Mouse (Mus musculus) ovary, adult 18-20 months (tissue): ENCODE measurements around the gene Ms4a18.

Experiments used
- DNase-seq: peaks from one replicate; pipeline ENCODE4 v3.0.0; 2022; ENCODE audit warnings: low spot score, mixed read lengths

Ms4a18 gene

GRCm38 (mm10) chr19:10983146-10983545 is 34.7 kb downstream of the Ms4a18 start:
- DNase-seq: no peak

DNA sequence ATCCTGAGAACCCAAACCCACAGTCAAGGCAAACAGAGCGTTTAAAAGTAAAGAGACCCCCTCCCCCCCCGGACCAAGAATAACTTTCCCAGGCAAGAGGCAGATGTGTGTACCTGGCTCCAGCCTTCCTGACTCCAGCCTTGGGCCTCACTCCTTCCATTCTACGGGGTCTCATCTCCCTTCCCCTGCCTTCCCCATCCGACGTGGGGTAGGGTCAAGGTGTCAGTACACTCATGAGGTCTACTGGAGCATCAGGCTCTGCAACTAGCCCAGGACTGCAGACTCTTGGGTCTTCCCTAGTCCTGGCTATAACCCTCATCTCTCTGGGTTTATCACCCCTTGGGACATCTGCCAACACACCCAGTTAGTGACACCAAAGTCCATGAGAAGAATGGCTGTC is 37.6 kb downstream of the Ms4a18 start:
- DNase-seq: no peak

- DNase-seq: peak; percentile 41
Measured at GRCm38 (mm10) chr19:10979184-10980168, 38.4 kb downstream of the Ms4a18 start.

DNA sequence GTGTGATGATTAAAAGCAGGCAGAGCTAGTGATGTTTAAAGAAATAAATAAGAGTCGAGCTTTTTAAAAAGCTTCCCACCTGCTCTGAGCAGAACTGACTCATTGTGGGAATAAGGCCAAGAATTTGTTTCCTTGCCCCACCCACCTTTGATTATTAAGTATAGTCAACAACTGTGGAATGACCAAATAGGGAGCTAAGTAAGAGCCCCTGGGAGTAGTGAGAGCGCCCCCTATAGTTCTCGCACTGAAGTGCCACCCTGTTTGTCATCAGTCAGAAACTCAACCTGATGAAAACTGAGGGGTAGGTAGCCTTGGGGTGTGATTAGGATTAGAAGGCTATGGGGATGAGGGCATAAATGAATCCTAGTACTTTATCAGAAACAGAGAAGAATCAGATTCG is 41.5 kb downstream of the Ms4a18 start:
- no peak for DNase-seq

DNA sequence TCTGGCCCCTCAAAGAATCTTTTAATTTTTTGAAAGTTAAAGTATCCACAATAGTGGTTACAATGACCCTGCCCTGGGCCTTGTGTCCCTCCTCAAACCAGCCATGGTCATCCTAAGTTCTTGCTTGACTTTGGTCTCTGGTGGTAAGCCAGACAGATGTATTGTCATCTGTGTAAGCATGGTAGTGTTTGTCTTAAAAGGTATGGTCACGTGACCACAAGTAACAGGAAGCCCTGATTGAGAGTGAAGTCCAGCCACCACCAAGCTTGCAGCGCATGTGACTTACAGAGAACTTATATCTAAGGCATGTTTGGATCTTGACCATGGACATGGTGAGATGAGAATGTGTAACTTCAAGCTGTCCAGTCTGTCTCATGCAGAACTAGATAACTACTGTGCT is 42.6 kb downstream of the Ms4a18 start:
- no peak for DNase-seq

DNA sequence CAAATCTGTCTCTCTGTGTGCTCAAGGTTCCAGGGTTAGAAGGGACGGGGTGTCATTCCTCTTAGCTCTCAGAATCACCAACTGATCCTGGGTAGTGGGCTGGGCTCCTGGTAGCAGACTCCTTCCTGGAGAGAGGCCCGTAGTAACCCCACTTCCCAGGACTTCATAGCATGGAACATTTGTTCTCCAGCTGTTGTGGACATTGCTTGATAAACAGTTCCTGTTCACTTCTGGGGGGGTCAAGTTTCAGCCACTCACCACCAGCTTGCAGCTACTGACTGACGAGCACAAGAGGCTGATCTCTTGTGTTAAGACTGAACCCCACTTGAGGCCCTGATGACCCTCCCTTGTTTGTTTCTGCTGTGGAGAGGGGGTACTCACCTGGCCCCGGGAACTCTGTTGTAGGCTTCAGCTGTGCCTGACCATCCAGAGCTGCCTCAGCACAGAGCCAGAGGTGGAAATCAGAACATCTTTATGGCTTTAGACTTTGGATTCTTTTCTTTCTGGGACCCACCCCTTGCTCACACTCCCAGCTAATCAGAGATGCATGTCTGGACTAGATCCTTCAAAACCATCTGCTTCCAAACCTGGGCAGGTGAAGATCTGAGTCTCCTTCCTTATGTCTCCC is 43.5 kb downstream of the Ms4a18 start, which contains the start of gene Ms4a10:
Ms4a10 (minus strand) TSS at position 433 of the 628 bp plus-strand sequence.
- no peak for DNase-seq

DNA sequence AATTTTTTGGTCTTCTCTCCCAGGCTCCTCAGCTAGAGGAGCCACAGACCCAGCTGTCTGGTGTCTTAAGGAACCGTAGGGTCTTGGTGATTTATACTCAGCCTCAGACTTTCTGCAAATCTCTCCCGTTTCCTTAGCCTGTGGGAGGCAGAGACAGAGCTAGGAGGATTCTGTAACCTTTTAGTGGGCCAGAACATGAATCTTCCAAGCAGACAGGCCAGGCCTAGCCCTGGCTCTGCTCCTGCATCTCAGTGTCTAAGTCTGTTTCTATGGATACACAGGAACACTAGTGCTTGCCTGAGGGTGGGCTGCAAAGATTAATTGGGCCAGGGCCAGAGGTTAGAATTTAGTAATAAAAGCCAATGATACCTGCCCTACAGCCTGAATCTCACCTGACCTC is 44.6 kb downstream of the Ms4a18 start:
- DNase-seq: no peak

DNA sequence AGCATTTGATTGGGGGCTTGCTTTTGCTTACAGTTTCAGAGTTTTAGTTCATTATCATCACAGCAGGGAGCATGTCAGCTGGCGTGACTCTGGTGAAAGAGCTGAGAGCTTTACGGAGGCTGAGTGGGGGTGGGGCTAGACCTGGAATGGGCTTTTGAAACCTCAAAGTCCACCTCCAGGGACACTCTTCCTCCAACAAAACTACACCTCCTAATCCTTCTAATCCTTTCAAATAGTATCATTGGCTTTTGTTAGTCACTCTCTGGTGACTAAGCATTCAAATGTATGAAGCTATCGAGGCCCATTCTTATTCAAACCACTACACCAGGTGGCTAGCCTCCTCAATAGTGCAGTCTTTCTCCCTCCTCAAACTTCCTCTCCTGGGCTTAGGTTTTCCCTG is 45.2 kb downstream of the Ms4a18 start:
- no peak for DNase-seq

GRCm38 (mm10) chr19:10970457-10970856 is 47.4 kb downstream of the Ms4a18 start:
- no peak for DNase-seq

DNA sequence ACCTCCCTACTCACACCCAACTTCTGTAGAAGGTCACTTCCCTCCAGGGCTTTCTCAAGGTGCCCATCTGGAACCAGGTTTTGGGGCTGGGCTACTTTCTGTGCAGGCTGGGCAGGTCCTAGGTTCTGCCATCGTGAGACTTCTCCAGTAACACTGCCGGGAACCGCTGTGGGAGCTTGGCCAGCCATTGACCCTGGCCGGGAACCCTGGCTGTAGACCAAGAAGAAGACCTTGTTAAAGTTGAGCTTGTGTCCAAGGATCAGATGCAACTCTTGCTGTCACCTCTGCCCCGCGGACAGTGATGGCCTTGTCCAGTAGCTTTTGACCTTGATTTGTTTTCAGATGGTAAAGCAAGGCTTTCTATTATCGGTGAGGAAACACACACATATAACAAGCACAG is 49.3 kb downstream of the Ms4a18 start:
- peak; percentile 84 for DNase-seq

GRCm38 (mm10) chr19:10965721-10966120 is 52.1 kb downstream of the Ms4a18 start:
- DNase-seq: peak; percentile 57

- no peak for DNase-seq
Measured at GRCm38 (mm10) chr19:10959978-10960346, 57.9 kb downstream of the Ms4a18 start.

GRCm38 (mm10) chr19:10959085-10959977 is 58.5 kb downstream of the Ms4a18 start:
- no peak for DNase-seq

DNA sequence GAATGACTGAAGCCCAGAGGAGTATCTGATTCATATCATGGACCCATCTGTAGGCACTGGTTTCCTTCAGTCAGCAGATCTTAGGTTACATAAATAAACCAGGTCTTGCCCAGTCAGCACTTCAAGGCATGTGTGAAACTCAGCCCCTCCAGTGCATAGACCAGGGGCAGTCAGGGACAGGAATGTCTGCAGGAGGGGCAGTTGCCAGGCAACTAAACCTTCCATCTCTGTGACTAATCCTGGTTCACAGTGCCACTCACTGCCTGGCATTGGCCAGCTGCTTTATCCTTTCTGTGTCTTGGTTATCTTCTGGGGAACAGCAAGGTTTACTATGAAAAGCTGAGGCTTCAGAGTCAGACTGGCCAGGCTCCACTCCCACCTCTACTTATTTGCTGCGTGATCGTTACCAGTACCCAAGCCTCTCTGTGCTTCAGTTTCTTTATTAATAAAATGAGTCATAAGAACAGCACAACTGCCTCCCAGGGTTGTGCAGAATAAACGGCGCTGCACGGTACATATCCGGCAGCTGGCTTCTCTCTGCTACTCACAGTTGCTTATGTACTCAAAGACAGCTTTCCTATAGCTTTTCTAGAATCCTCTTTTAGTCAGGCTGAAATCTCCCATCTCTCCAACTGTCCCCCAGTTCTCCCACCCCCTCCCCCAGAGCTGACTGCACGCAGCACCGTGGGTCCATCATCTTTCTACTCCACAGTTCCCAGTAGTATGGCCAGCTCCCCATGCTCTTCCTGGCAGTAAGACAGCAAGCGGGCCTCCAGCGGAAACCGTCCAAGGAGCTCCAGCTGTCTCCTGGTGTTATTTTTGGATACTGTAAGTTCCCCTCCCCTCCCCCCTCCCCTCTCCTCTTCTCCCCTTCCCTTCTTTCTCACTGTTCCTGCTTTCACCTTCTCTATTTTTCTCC is 65.6 kb downstream of the Ms4a18 start:
- DNase-seq: no peak

DNA sequence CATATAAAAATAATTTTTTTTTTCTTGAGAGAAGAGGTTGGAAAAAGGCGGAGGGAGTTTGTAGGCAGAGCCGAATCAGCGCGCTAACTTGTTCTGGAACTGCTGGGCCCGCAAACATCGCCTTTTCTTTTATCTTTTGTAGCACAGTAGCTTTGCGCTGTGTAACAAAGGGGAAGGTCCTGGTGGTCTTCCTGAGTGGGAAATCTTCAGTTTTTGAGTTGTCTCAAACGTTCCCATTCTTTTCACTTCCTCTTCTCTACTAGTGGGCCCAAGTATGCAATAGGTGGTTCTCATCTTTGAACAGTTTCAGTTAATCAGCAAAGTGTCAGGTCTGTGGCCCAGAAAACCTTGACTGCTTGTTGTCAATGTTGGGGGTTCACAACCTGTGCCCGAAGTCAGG is 68.3 kb downstream of the Ms4a18 start:
- DNase-seq: no peak

- peak; percentile 92 for DNase-seq
Measured at GRCm38 (mm10) chr19:10949112-10949511, 68.7 kb downstream of the Ms4a18 start, which contains the start of gene Ccdc86. Gene Ccdc86, minus strand, starts transcription at chr19:10949266.

- DNase-seq: no peak
Measured at GRCm38 (mm10) chr19:10948416-10948815, 69.4 kb downstream of the Ms4a18 start.

- DNase-seq: no peak
Measured at GRCm38 (mm10) chr19:10947219-10947618, 70.6 kb downstream of the Ms4a18 start.
